Mouse (Mus musculus) neural tube, embryonic 15.5 days (tissue): Measurements from ENCODE around the gene Pafah1b2. TPM values are rescaled to one million over a fixed set of nuclear protein-coding genes. Genes with fewer than 3 reads are reported as not detected.
A peak's percentile ranks its signal among the peaks of the same experiment; 100 is the strongest.

Experiments used
- ATAC-seq: fragments of 200-750 bp; cut with Nextera tagmentation; 2 replicates; pipeline ENCODE4 v1.8.0; 2017; ENCODE audit warnings: mild to moderate bottlenecking, moderate TSS enrichment, moderate library complexity; ENCODE audit not compliant: low FRiP score
- H3K27ac ChIP-seq: fragments of 300-500 bp; sonication (generic); replicated peaks from 2 replicates; pipeline ENCODE4 v1.5.1; 2015; ENCODE audit warnings: mild to moderate bottlenecking, inconsistent platforms
- H3K27me3 ChIP-seq: fragments of 300-500 bp; sonication (generic); replicated peaks from 2 replicates; pipeline ENCODE4 v1.6.1; 2015; ENCODE audit warnings: inconsistent platforms
- H3K36me3 ChIP-seq: fragments of 300-500 bp; sonication (generic); 2 replicates; pipeline ENCODE4 v1.6.1; 2015; ENCODE audit warnings: inconsistent platforms
- H3K4me1 ChIP-seq: fragments of 300-500 bp; sonication (generic); 2 replicates; pipeline ENCODE4 v1.6.1; 2015; ENCODE audit warnings: inconsistent platforms
- H3K4me2 ChIP-seq: fragments of 300-500 bp; sonication (generic); 2 replicates; pipeline ENCODE4 v1.6.1; 2015; ENCODE audit warnings: inconsistent platforms, mild to moderate bottlenecking, moderate library complexity
- H3K4me3 ChIP-seq: fragments of 300-500 bp; sonication (generic); replicated peaks from 2 replicates; pipeline ENCODE4 v1.5.1; 2015; ENCODE audit warnings: mild to moderate bottlenecking, inconsistent platforms
- H3K9ac ChIP-seq: fragments of 300-500 bp; sonication (generic); replicated peaks from 2 replicates; pipeline ENCODE4 v1.6.1; 2015; ENCODE audit warnings: mild to moderate bottlenecking, inconsistent platforms
- H3K9me3 ChIP-seq: fragments of 300-500 bp; sonication (generic); replicated peaks from 2 replicates; pipeline ENCODE4 v1.6.1; 2016; ENCODE audit warnings: inconsistent platforms
- whole genome bisulfite sequencing: fragments of 180-500 bp; shearing (Covaris S2); methylation state at CpG from one replicate; pipeline ENCODE4 v1.1.7; 2015; ENCODE audit warnings: mixed read lengths; 5-methylcytosine and 5-hydroxymethylcytosine counted together
- polyA plus RNA-seq: library from polyadenylated mRNA; unstranded; fragments of >200 nt; fragmentation: Nextera tagmentation; extraction: Ambion mirVana; gene quantifications from 2 replicates; pipeline ENCODE4 v1.2.1, GENCODE M21; 2015

The Pafah1b2 gene
- polyA plus RNA-seq, 1 experiment from 2014 or later: 251 TPM

DNA sequence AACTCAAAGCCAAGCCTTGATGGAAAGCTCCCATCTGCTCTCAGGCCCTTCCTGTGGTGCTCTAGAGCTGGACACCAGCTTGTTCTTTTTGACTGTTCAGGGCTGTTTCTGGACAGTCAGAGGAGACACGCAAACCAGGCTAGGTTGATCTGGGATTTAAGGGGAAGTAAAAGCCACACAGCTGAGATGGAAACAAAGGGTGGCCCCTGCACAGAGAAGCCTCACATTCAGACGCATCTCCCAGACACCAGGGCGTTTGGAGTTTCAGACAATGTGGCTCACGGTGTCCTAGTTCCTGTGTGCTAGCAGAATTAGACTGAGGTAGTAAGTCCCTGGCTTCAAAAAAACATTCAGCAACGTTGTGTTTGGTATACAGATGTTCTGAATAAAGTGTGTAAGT is 6.3 kb downstream of the Pafah1b2 start:
- WGBS: 66% methylated on average over 5 of the region's 5 CpGs
- H3K27me3 ChIP-seq: no peaks in the 10 kb centered on the region
- H3K4me1 ChIP-seq: peaks cover 5% of the 10 kb centered on the region
- no peak overlapping the region for H3K4me3 ChIP-seq
- H3K9me3 ChIP-seq: no peaks in the 10 kb centered on the region
- no peak overlapping the region for H3K9ac ChIP-seq
- no peak overlapping the region for H3K4me2 ChIP-seq
- no peaks in the 10 kb centered on the region for H3K36me3 ChIP-seq
- ATAC-seq: no peak
- H3K27ac ChIP-seq: no peak overlapping the region

DNA sequence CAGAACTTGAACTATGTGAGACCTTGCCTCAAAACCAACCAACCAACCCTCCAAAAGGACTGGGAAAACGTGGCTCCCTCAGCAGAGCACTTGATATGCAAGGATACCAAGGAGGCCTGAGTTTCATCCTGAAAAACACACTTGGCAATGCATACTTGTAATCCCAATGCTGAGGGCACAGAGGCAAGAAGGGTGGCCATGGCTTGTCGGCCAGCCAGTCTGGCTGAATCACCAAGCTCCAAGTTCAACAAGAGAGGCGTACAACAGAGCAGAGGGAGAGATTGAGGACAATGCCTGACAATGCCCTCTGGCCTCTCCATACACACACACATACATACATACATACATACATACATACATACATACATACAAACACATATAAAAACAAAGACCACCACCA is 8.0 kb downstream of the Pafah1b2 start:
- H3K9me3 ChIP-seq: no peaks in the 10 kb centered on the region
- H3K36me3 ChIP-seq: no peaks in the 10 kb centered on the region
- H3K4me3 ChIP-seq: no peak overlapping the region
- ATAC-seq: no peak
- H3K27me3 ChIP-seq: no peaks in the 10 kb centered on the region
- 71% methylated on average over 3 of the region's 3 CpGs for WGBS
- no peak overlapping the region for H3K4me2 ChIP-seq
- H3K4me1 ChIP-seq: peaks cover 2% of the 10 kb centered on the region
- no peak overlapping the region for H3K27ac ChIP-seq
- no peak overlapping the region for H3K9ac ChIP-seq

DNA sequence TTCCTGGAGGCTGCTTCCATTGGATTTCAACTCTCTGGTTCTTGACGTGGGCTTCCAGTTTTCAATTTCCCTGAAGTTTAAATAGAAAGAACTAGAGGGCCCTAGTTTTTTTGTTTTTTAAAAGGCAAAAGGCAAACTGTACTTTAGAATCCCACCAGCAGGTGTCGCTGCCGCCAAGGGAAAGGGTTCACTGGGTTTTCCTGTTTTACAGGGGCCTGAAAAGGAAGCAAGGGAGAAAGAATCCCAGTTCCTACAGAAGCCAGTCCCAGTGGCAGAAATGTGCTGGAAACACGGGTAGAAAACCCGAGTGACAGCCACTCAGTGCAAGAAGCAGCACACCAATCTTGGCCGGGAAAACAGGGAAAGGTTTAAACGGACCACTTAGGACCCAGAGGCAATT is 8.8 kb downstream of the Pafah1b2 start:
- Histone ChIP-seq H3K27ac (no peak overlapping the region), H3K9ac (no peak overlapping the region), H3K4me1 (peaks cover 2% of the 10 kb centered on the region), H3K4me2 (no peak overlapping the region), H3K27me3 (no peaks in the 10 kb centered on the region), H3K36me3 (no peaks in the 10 kb centered on the region), H3K9me3 (no peaks in the 10 kb centered on the region), H3K4me3 (no peak overlapping the region)
- no peak for ATAC-seq
- 11% methylated on average over 7 of the region's 7 CpGs for WGBS

DNA sequence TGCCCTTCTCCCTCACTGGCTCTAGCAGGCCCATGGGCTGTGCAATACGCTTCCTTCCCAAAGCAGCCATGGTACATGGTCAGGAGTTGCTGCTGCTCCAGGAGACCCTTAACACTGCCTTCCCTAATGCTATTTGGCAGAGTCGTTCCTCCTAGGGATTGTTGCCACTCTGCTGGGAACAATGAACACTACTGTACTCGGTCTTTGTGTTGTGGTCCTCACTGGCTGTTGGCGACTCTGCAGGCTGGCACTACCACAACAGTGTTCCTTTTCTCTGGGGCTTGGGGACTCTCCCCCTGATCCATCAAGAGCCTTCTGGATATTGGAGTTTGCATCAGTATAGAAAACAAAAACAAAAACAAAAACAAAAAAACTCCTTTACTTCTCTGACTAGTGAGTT is 13.5 kb downstream of the Pafah1b2 start:
- peaks cover 2% of the 10 kb centered on the region for H3K4me1 ChIP-seq
- WGBS: 62% methylated on average over 4 of the region's 4 CpGs
- no peak overlapping the region for H3K4me3 ChIP-seq
- no peaks in the 10 kb centered on the region for H3K9me3 ChIP-seq
- H3K9ac ChIP-seq: no peak overlapping the region
- H3K36me3 ChIP-seq: no peaks in the 10 kb centered on the region
- no peaks in the 10 kb centered on the region for H3K27me3 ChIP-seq
- H3K27ac ChIP-seq: no peak overlapping the region
- no peak for ATAC-seq
- H3K4me2 ChIP-seq: no peak overlapping the region

DNA sequence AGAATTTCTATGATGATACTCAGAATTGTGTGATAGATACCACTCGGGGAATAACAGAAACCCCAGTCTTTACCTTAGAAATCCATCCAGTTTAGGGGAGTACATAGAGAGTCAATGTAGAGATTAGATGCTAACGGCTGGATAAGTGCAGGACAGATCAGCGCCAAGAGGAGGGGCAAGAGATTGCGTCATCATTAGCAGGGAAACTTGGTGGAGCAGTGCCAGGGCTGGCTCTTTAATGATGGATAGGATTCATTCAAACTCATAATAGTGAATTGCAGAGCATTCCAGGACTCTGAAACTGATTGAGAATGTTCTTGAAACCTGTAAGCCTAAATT is 27.3 kb downstream of the Pafah1b2 start:
- WGBS: under 1% methylated on average over 4 of the region's 4 CpGs
- Histone ChIP-seq H3K4me1 (peaks cover 38% of the 10 kb centered on the region), H3K9me3 (no peaks in the 10 kb centered on the region), H3K27ac (peak overlapping the region; percentile 95), H3K9ac (peak overlapping the region; percentile 98), H3K27me3 (no peaks in the 10 kb centered on the region), H3K36me3 (no peaks in the 10 kb centered on the region), H3K4me3 (peak overlapping the region; percentile 94), H3K4me2 (peak overlapping the region; percentile 70)
- ATAC-seq: peak; percentile 79

DNA sequence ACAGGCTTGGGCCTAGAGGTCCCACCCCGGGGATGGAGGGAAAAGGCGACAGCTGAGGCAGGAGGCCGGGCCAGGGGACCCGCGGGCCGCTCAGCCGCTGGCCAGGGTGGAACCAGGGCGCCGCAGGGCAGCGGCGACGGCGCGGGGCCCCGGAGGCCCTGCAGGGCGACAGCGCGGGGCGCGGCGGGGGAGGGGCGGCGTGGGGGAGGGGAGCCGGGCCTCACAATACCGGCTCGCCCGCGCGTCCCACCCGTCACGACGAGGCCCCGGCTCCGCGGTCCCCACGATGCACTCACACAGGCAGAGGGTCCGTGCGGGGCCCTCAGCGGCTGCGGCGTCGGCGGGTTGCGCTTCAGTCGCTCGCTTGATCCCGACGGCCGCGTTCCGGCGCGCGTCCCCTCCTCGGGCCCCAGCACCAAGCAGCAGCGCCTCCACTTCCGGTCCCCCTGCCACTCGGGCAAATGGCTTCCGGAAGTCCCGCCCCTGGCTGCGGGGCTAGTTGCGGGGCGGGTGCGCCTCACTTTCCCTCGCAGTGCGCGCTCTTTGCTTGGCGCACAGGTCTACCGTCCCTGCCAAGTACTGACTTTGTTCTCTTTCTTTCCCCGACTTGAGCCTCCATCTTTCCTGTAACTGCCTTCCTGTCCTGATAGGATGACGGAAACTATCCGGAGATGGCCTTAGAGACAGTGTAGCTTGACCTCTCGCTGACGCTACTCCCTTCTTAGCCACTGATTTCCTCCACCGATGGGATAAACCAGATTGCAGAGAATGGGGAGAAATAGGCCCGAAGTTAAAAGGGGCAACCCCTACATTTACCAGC is 27.9 kb downstream of the Pafah1b2 start:
- Histone ChIP-seq H3K27ac (peak overlapping the region; percentile 95), H3K4me2 (peak overlapping the region; percentile 70), H3K4me1 (peaks cover 44% of the 10 kb centered on the region), H3K9me3 (no peaks in the 10 kb centered on the region), H3K36me3 (no peaks in the 10 kb centered on the region), H3K4me3 (peak overlapping the region; percentile 94), H3K9ac (peak overlapping the region; percentile 98), H3K27me3 (no peaks in the 10 kb centered on the region)
- peak; percentile 95 for ATAC-seq
- under 1% methylated on average over 53 of the region's 76 CpGs for WGBS

DNA sequence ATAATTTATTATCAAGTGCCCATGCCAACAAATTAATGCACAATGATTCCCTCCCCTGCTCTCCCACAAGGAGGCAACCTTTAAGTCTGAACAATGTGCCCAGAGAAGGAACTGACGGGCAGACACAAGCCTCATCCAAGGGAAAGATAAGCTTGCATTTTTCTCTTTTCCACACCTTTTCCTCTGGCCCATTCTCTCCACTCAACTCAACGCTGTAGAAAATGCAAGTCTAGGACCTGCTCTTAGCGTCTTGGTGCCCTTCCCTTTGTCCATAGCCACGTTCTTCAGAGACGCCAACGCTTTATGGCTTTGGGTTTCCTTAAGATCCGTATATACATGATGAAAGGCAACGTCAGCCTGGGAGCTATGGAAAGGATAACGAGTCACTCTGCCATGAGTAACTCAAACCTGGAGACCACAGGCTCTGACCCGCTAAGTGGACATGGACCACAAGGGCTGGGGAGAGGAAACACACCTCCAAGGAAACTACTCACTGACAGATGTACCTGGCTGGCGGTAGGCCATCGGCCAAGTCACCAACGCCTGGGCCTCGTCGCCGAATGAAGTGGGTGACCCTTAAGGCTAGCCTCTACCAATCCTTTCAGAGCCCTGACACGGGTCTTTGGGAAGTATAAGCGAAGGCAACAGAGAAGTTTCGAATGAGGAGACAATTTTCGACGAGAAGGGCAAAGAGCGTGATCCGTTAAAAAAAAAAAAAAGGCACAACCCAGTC is 28.6 kb downstream of the Pafah1b2 start:
- H3K9ac ChIP-seq: peak overlapping the region; percentile 98
- H3K27me3 ChIP-seq: no peaks in the 10 kb centered on the region
- no peaks in the 10 kb centered on the region for H3K36me3 ChIP-seq
- peaks cover 49% of the 10 kb centered on the region for H3K4me1 ChIP-seq
- peak overlapping the region; percentile 94 for H3K4me3 ChIP-seq
- peak overlapping the region; percentile 95 for H3K27ac ChIP-seq
- WGBS: under 1% methylated on average over 23 of the region's 23 CpGs
- no peaks in the 10 kb centered on the region for H3K9me3 ChIP-seq
- no peak for ATAC-seq
- H3K4me2 ChIP-seq: peak overlapping the region; percentile 70

DNA sequence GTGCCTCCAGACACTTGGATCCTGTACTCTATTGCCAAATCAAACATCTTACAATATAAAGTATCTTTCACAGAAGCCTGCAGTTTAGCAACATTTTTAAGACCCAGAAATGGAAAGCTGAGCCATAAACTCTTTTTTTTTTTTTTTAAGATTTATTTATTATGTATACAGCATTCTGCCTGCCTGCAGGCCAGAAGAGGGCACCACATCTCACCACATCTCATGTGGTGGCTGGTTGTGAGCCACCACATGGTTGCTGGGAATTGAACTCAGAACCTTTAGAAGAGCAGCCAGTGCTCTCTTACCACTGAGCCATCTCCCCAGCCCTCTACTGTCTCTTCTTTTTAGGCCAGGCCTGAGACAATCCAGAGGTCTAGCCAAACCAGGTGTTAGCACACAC is 31.2 kb downstream of the Pafah1b2 start:
- Histone ChIP-seq H3K4me3 (no peak overlapping the region), H3K9ac (no peak overlapping the region), H3K27ac (no peak overlapping the region), H3K4me2 (no peak overlapping the region), H3K27me3 (no peaks in the 10 kb centered on the region), H3K36me3 (no peaks in the 10 kb centered on the region), H3K9me3 (no peaks in the 10 kb centered on the region), H3K4me1 (peaks cover 53% of the 10 kb centered on the region)
- ATAC-seq: no peak

DNA sequence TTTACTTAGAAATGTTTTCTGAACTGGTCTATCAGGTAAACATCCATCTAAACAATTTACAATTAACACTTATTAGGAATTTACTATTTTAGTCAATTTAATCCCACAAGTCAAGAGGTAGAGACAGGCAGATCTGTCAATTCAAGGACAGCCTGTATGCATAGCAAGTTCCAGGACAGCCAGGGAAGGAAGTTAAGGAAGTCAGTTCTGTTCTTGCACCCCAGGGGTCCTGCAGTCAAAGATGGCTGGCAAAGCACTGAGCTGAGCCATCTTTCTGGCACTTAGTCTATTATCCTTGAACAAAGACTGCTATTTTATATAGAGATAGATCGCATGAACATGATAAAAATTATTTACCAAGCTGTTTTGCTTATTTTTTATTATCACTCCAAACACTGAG is 31.9 kb downstream of the Pafah1b2 start:
- H3K4me3 ChIP-seq: no peak overlapping the region
- no peaks in the 10 kb centered on the region for H3K27me3 ChIP-seq
- no peak for ATAC-seq
- peaks cover 4% of the 10 kb centered on the region for H3K36me3 ChIP-seq
- no peak overlapping the region for H3K9ac ChIP-seq
- no peak overlapping the region; the same call in 1 of the 2 replicates for H3K4me2 ChIP-seq
- H3K27ac ChIP-seq: no peak overlapping the region
- peaks cover 50% of the 10 kb centered on the region for H3K4me1 ChIP-seq
- 87% methylated on average over 1 of the region's 1 CpGs for WGBS
- no peaks in the 10 kb centered on the region for H3K9me3 ChIP-seq

DNA sequence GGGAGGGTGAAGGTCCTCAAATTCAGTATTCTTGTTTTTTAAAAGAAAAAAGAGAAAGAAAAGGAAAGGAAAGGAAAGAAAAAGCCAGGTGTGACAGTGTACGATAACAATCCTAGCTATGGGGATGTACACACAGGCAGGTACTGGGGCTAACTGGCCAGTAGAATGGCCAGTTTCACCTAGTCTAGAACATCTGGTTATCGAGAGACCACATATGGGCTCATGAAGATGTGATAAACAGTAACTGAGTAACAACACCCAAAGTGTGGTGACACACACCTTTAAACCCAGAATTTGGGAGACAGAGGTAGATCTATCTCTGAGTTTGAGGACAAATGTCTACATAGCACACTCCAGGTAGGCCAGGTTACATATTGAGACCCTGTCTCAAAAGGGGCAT is 32.7 kb downstream of the Pafah1b2 start:
- Histone ChIP-seq H3K4me2 (no peak overlapping the region), H3K4me1 (peaks cover 46% of the 10 kb centered on the region), H3K27me3 (no peaks in the 10 kb centered on the region), H3K27ac (no peak overlapping the region), H3K36me3 (peaks cover 10% of the 10 kb centered on the region), H3K4me3 (no peak overlapping the region), H3K9me3 (no peaks in the 10 kb centered on the region), H3K9ac (no peak overlapping the region)
- no peak for ATAC-seq
- 93% methylated on average over 2 of the region's 2 CpGs for WGBS

DNA sequence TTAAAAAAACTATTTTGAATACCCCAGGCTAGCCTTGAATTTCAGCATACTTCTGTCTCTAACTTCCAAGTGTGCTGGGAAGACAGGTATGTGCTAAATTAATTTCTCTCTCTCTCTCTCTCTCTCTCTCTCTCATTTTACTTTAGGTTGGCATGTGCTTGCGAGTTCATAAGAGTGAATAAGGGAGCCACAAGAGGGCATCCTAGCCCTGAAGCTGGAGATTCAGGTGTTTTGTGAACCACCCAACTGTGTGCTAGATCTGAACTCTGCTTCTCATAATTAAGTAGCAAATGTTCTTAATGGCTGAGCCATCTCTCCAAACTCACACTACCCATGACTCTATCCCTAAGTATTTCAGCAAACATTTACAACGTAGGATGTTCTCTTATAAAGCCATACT is 35.6 kb downstream of the Pafah1b2 start:
- no peak for ATAC-seq
- H3K27ac ChIP-seq: no peak overlapping the region
- no peak overlapping the region for H3K4me2 ChIP-seq
- WGBS: 82% methylated on average over 2 of the region's 2 CpGs
- no peaks in the 10 kb centered on the region for H3K9me3 ChIP-seq
- H3K27me3 ChIP-seq: no peaks in the 10 kb centered on the region
- peaks cover 26% of the 10 kb centered on the region for H3K4me1 ChIP-seq
- no peak overlapping the region for H3K9ac ChIP-seq
- no peak overlapping the region for H3K4me3 ChIP-seq
- H3K36me3 ChIP-seq: peaks cover 34% of the 10 kb centered on the region

DNA sequence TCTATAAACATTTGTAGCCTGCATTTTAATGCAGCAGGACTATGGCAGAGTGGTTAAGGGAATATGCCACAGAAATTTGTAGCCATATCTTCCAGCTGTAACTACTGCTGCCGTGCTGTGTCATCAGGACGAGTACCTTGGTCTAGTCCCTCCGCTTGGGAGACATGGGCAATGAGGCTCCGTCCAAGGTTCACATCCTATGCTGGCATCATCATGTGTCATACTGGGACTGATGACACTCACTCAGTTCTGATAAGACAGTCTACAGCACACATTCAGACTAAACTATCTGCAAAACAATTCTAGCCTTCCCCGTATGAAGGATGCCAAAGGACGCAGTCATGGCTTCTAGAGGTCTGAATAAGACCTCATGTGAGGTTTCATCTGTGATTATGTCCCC is 48.9 kb downstream of the Pafah1b2 start:
- H3K27me3 ChIP-seq: no peaks in the 10 kb centered on the region
- H3K4me3 ChIP-seq: no peak overlapping the region
- H3K4me2 ChIP-seq: no peak overlapping the region
- H3K9ac ChIP-seq: no peak overlapping the region
- H3K4me1 ChIP-seq: peaks cover 6% of the 10 kb centered on the region; the same call in 1 of the 2 replicates
- peaks cover 60% of the 10 kb centered on the region for H3K36me3 ChIP-seq
- H3K9me3 ChIP-seq: no peaks in the 10 kb centered on the region
- WGBS: 93% methylated on average over 6 of the region's 6 CpGs
- H3K27ac ChIP-seq: no peak overlapping the region
- no peak for ATAC-seq
